Mouse (Mus musculus) limb, embryonic 11.5 days (tissue): ENCODE data around the gene Pnpla5. TPM values are rescaled to one million over a fixed set of nuclear protein-coding genes. Genes with fewer than 3 reads are reported as not detected.

Experiments used
- ATAC-seq: fragments of 200-750 bp; cut with Nextera tagmentation; 2 replicates; pipeline ENCODE4 v1.8.0; 2017; ENCODE audit warnings: low read depth; ENCODE audit not compliant: insufficient number of reproducible peaks, low FRiP score, low TSS enrichment
- DNase-seq: peaks from one replicate; pipeline ENCODE4 v3.0.0-alpha.2; 2015; ENCODE audit warnings: low spot score
- H3K27ac ChIP-seq: fragments of 300-500 bp; sonication (generic); replicated peaks from 2 replicates; pipeline ENCODE4 v1.5.1; 2014; ENCODE audit warnings: low read depth, mild to moderate bottlenecking, low read length
- H3K27me3 ChIP-seq: fragments of 300-500 bp; sonication (generic); 2 replicates; pipeline ENCODE4 v1.6.1; 2014; ENCODE audit warnings: mild to moderate bottlenecking, low read length, mixed read lengths; ENCODE audit not compliant: control insufficient read depth, insufficient read depth
- H3K36me3 ChIP-seq: fragments of 300-500 bp; sonication (generic); 2 replicates; pipeline ENCODE4 v1.6.1; 2014; ENCODE audit warnings: mild to moderate bottlenecking, low read length, moderate library complexity, mixed read lengths; ENCODE audit not compliant: control insufficient read depth, insufficient read depth
- H3K4me1 ChIP-seq: fragments of 300-500 bp; sonication (generic); 2 replicates; pipeline ENCODE4 v1.6.1; 2014; ENCODE audit warnings: low read length, mixed read lengths; ENCODE audit not compliant: control insufficient read depth, insufficient read depth
- H3K4me2 ChIP-seq: fragments of 300-500 bp; sonication (generic); 2 replicates; pipeline ENCODE4 v1.6.1; 2014; ENCODE audit warnings: low read depth, mild to moderate bottlenecking, moderate library complexity; ENCODE audit not compliant: severe bottlenecking
- H3K4me3 ChIP-seq: fragments of 300-500 bp; sonication (generic); 2 replicates; pipeline ENCODE4 v1.5.1; 2014; ENCODE audit warnings: low read depth, low read length
- H3K9ac ChIP-seq: fragments of 300-500 bp; sonication (generic); 2 replicates; pipeline ENCODE4 v1.6.1; 2014; ENCODE audit warnings: mild to moderate bottlenecking, low read length
- H3K9me3 ChIP-seq: fragments of 300-500 bp; sonication (generic); 2 replicates; pipeline ENCODE4 v1.6.1; 2016; ENCODE audit warnings: low read length; ENCODE audit not compliant: control insufficient read depth
- WGBS: fragments of 180-500 bp; shearing (Covaris S2); extraction: QIAGEN DNeasy Blood & Tissue Kit; methylation state at CpG from one replicate; pipeline ENCODE4 v1.1.7; 2014; 5-methylcytosine and 5-hydroxymethylcytosine counted together
- polyA plus RNA-seq: library from polyadenylated mRNA; unstranded; fragments of >200 nt; fragmentation: Nextera tagmentation; extraction: Ambion mirVana; gene quantifications from 2 replicates; pipeline ENCODE4 v1.2.1, GENCODE M21; 2014

Pnpla5 gene
- polyA plus RNA-seq, 1 experiment from 2014 or later, result not detected

GRCm38 (mm10) chr15:84086364-84086763 lies 36.6 kb downstream of the Pnpla5 start:
- H3K9me3 ChIP-seq, result no peaks in the 10 kb centered on the region
- no peak overlapping the region for H3K4me3 ChIP-seq
- H3K36me3 ChIP-seq, result no peaks in the 10 kb centered on the region
- H3K27me3 ChIP-seq, result no peaks in the 10 kb centered on the region
- H3K4me1 ChIP-seq, result no peaks in the 10 kb centered on the region
- DNase-seq (peak; percentile 71), ATAC-seq (no peak)
- 26% methylated on average over 12 of the region's 12 CpGs for WGBS
- no peak overlapping the region for H3K9ac ChIP-seq
- H3K27ac ChIP-seq, result no peak overlapping the region
- H3K4me2 ChIP-seq, result no peak overlapping the region

GRCm38 (mm10) chr15:84080069-84080468 lies 42.9 kb downstream of the Pnpla5 start:
- Histone ChIP-seq H3K4me2 (no peak overlapping the region), H3K36me3 (no peaks in the 10 kb centered on the region), H3K4me1 (no peaks in the 10 kb centered on the region), H3K27ac (no peak overlapping the region), H3K9ac (no peak overlapping the region), H3K9me3 (no peaks in the 10 kb centered on the region), H3K4me3 (no peak overlapping the region), H3K27me3 (no peaks in the 10 kb centered on the region; the same call in 1 of the 2 replicates)
- WGBS, result 83% methylated on average over 7 of the region's 7 CpGs
- no peak for ATAC-seq
- DNase-seq, result no peak

GRCm38 (mm10) chr15:84079519-84079918 lies 43.5 kb downstream of the Pnpla5 start:
- Histone ChIP-seq H3K27me3 (peaks cover 4% of the 10 kb centered on the region; the same call in 1 of the 2 replicates), H3K4me3 (no peak overlapping the region), H3K36me3 (no peaks in the 10 kb centered on the region), H3K9ac (no peak overlapping the region), H3K27ac (no peak overlapping the region), H3K4me1 (peaks cover 3% of the 10 kb centered on the region; the same call in 1 of the 2 replicates), H3K4me2 (no peak overlapping the region), H3K9me3 (no peaks in the 10 kb centered on the region)
- no peak for ATAC-seq
- 88% methylated on average over 2 of the region's 2 CpGs for WGBS
- no peak for DNase-seq

- Histone ChIP-seq H3K9ac (no peak overlapping the region), H3K4me1 (peaks cover 3% of the 10 kb centered on the region; the same call in 1 of the 2 replicates), H3K27me3 (peaks cover 7% of the 10 kb centered on the region; the same call in 1 of the 2 replicates), H3K4me2 (no peak overlapping the region), H3K4me3 (no peak overlapping the region), H3K27ac (no peak overlapping the region), H3K9me3 (no peaks in the 10 kb centered on the region), H3K36me3 (no peaks in the 10 kb centered on the region)
- no peak for DNase-seq
- WGBS, result 84% methylated on average over 13 of the region's 13 CpGs
- ATAC-seq, result no peak
These were observed 44.3 kb downstream of the Pnpla5 start for GRCm38 (mm10) chr15:84078667-84079066.

DNA sequence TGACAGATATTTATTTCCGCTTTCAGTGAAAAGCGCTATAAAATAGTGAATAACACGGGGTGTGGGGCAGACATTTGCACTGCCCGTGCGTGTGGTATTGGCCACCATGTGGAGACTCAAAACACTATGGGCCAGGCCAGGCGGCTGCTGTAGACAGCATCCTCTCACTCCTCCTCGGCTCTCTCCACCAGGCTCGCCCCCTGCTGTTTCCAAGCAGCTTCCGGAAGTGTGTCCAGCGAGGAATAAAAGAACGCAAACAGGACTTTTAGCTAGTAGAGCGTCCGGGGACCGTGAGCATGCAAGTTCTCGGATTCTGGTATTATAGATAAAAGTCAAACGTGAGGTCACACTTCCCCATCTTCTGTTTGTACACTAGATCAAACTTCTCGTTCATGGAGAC lies 45.8 kb downstream of the Pnpla5 start:
- ATAC-seq (no peak), DNase-seq (no peak)
- H3K4me3 ChIP-seq, result no peak overlapping the region
- H3K4me2 ChIP-seq, result no peak overlapping the region
- H3K9me3 ChIP-seq, result no peaks in the 10 kb centered on the region
- no peak overlapping the region for H3K9ac ChIP-seq
- no peaks in the 10 kb centered on the region for H3K36me3 ChIP-seq
- WGBS, result 68% methylated on average over 17 of the region's 17 CpGs
- H3K4me1 ChIP-seq, result peaks cover 3% of the 10 kb centered on the region; the same call in 1 of the 2 replicates
- H3K27ac ChIP-seq, result no peak overlapping the region
- peaks cover 9% of the 10 kb centered on the region for H3K27me3 ChIP-seq

DNA sequence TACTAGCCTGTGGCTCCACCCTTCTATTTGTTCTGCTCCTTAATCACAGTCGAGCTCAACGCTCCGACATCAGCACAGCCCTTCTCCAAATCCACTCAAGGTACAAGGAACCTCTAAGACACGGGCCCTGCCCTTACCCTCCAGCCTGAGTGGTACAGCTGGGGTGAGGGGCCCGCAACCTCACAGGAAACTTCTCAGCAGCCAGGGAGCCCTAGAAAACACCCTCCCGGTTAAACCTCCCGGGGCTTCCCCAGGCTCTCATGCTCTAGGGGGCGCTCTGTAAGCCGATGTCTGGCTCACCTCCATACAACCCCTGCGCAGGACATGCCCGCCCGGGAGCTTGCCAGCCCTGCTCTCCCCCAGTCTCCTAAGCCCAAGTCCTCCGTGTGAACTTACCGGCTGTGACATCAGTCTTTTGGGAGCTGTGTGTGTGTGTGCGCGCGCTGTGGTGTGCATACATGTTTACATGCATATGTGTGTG lies 48.2 kb downstream of the Pnpla5 start:
- ATAC-seq (no peak), DNase-seq (peak; percentile 43)
- 22% methylated on average over 17 of the region's 17 CpGs for WGBS
- Histone ChIP-seq H3K4me2 (no peak overlapping the region), H3K9me3 (no peaks in the 10 kb centered on the region), H3K4me1 (peaks cover 3% of the 10 kb centered on the region; the same call in 1 of the 2 replicates), H3K27me3 (peaks cover 21% of the 10 kb centered on the region), H3K9ac (no peak overlapping the region), H3K36me3 (no peaks in the 10 kb centered on the region), H3K4me3 (no peak overlapping the region), H3K27ac (no peak overlapping the region)

DNA sequence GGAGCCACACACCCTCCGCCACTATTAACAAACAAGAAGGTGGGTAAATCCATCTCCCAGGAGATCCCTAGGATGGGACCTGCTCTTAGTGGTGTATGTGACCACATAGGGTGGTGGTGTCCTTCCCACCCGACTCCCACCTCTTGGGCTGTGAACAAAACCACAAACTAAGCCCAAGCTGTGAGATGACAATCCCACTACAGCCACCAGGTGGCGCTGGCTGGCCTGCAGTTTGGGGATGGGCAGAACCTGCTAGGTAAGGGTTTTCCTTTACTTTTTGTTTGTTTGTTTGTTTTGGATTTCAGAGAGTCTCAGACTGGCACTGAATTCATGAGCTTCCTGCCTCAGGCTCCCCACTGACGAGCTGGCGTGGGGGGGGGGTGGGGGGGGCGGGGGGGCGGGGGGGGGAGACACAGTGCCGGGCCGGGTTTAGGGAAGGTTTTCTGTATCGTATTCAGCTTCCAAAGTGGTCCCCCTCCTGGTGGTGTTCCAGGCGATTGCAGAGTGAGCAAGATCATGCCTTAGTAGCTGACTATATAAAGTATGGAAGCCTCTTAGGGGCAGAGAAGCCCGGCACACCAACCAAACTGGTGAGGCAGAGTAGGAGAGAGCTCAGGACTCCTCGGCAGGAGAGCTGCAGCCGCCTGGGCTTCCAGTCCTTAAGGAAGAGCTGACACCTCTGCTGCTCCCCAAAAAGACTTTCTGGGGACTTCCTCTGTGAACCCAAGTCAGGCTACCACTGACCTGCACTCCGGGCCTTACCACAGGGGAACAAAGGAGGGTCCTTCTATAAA lies 48.9 kb downstream of the Pnpla5 start:
- H3K27me3 ChIP-seq, result peaks cover 26% of the 10 kb centered on the region
- no peak overlapping the region for H3K4me2 ChIP-seq
- ATAC-seq, result no peak
- peak; percentile 89 for DNase-seq
- WGBS, result 11% methylated on average over 13 of the region's 15 CpGs
- H3K9me3 ChIP-seq, result no peaks in the 10 kb centered on the region
- H3K9ac ChIP-seq, result no peak overlapping the region
- H3K27ac ChIP-seq, result no peak overlapping the region
- no peaks in the 10 kb centered on the region for H3K36me3 ChIP-seq
- H3K4me1 ChIP-seq, result peaks cover 3% of the 10 kb centered on the region; the same call in 1 of the 2 replicates
- H3K4me3 ChIP-seq, result no peak overlapping the region

GRCm38 (mm10) chr15:84073058-84073457 lies 49.9 kb downstream of the Pnpla5 start:
- ATAC-seq (no peak), DNase-seq (no peak)
- no peaks in the 10 kb centered on the region for H3K9me3 ChIP-seq
- peaks cover 3% of the 10 kb centered on the region; the same call in 1 of the 2 replicates for H3K4me1 ChIP-seq
- peaks cover 37% of the 10 kb centered on the region for H3K27me3 ChIP-seq
- no peak overlapping the region for H3K9ac ChIP-seq
- no peak overlapping the region for H3K4me3 ChIP-seq
- H3K36me3 ChIP-seq, result no peaks in the 10 kb centered on the region
- no peak overlapping the region for H3K27ac ChIP-seq
- no peak overlapping the region for H3K4me2 ChIP-seq
- 24% methylated on average over 8 of the region's 8 CpGs for WGBS
